Mouse (Mus musculus) liver, embryonic 14.5 days (tissue): ENCODE measurements around the gene Cd93. TPM values are rescaled to one million over a fixed set of nuclear protein-coding genes. Genes with fewer than 3 reads are reported as not detected.

ENCODE experiments used
- ATAC-seq: fragments of 200-750 bp; cut with Nextera tagmentation; 2 replicates; pipeline ENCODE4 v1.8.0; 2017; ENCODE audit warnings: moderate number of reproducible peaks, mild to moderate bottlenecking, moderate library complexity; ENCODE audit not compliant: insufficient read depth
- DNase-seq, 3 experiments: peaks; one replicate each; pipeline ENCODE4 v3.0.0-alpha.2; 2012 to 2013; ENCODE audit warnings: low read depth in 3 of 3, low spot score in 3 of 3
- H3K27ac ChIP-seq: fragments of 300-500 bp; sonication (generic); 2 replicates; pipeline ENCODE4 v1.5.1; 2014; ENCODE audit warnings: moderate library complexity, mild to moderate bottlenecking, control low read depth, inconsistent platforms
- H3K27me3 ChIP-seq: fragments of 300-500 bp; sonication (generic); 2 replicates; pipeline ENCODE4 v1.6.1; 2014; ENCODE audit warnings: mild to moderate bottlenecking, low read length, moderate library complexity; ENCODE audit not compliant: control insufficient read depth, insufficient read depth
- H3K36me3 ChIP-seq: fragments of 300-500 bp; sonication (generic); replicated peaks from 2 replicates; pipeline ENCODE4 v1.6.1; 2014; ENCODE audit warnings: low read depth; ENCODE audit not compliant: control insufficient read depth, insufficient read depth
- H3K4me1 ChIP-seq, 2 experiments: fragments of 200-500 bp in 1 of 2; fragments of 300-500 bp in 1 of 2; sonication (generic) in 1 of 2; replicated peaks; 2 replicates each; pipeline ENCODE4 v1.6.1; 2012 to 2014; ENCODE audit warnings: antibody characterized with exemption in 1 of 2, inconsistent platforms in 1 of 2, low read length in 1 of 2; ENCODE audit not compliant: control insufficient read depth in 2 of 2, insufficient read depth in 2 of 2
- H3K4me2 ChIP-seq: fragments of 300-500 bp; sonication (generic); 2 replicates; pipeline ENCODE4 v1.6.1; 2014; ENCODE audit warnings: low read depth, mild to moderate bottlenecking, control low read depth, moderate library complexity
- H3K4me3 ChIP-seq, 2 experiments: fragments of 200-500 bp in 1 of 2; fragments of 300-500 bp in 1 of 2; sonication (generic) in 1 of 2; 2 replicates each; pipeline ENCODE4 v1.5.1; 2012 to 2014; ENCODE audit warnings: low read depth in 2 of 2, low read length in 2 of 2, mild to moderate bottlenecking in 2 of 2, control low read depth in 1 of 2, inconsistent platforms in 1 of 2, moderate library complexity in 1 of 2; ENCODE audit not compliant: insufficient read depth in 1 of 2
- H3K9ac ChIP-seq: fragments of 300-500 bp; sonication (generic); replicated peaks from 2 replicates; pipeline ENCODE4 v1.6.1; 2014; ENCODE audit warnings: mild to moderate bottlenecking, control low read depth, moderate library complexity
- H3K9me3 ChIP-seq: fragments of 300-500 bp; sonication (generic); 2 replicates; pipeline ENCODE4 v1.6.1; 2016; ENCODE audit warnings: low read length, mixed read lengths; ENCODE audit not compliant: control insufficient read depth
- CTCF ChIP-seq: IDR thresholded peaks from 2 replicates; pipeline ENCODE4 v1.5.1; 2016; ENCODE audit warnings: antibody characterized with exemption, low read depth, control low read depth
- EP300 ChIP-seq: IDR thresholded peaks from 2 replicates; pipeline ENCODE4 v1.6.1; 2016; ENCODE audit warnings: antibody characterized with exemption, low read depth
- WGBS: fragments of 180-500 bp; shearing (Covaris S2); extraction: QIAGEN DNeasy Blood & Tissue Kit; methylation state at CpG from one replicate; pipeline ENCODE4 v1.1.7; 2014; ENCODE audit not compliant: insufficient replicate concordance; 5-methylcytosine and 5-hydroxymethylcytosine counted together
- polyA plus RNA-seq, 2 experiments: library from polyadenylated mRNA; depleted of rRNA in 1 of 2; stranded (reverse) in 1 of 2; unstranded in 1 of 2; fragments of >200 nt; fragmentation: Nextera tagmentation in 1 of 2; extraction: Ambion mirVana in 1 of 2; gene quantifications; 2 replicates each; pipeline versions ENCODE4 v1.2.1 to v1.2.3; 2012 to 2014

The Cd93 gene
- polyA plus RNA-seq, 2 experiments = 1.5 to 1.8 TPM

GRCm38 (mm10) chr2:148436285-148436684 is 7.1 kb downstream of the Cd93 start:
- WGBS = 40% methylated on average over 3 of the region's 3 CpGs
- Histone ChIP-seq H3K4me3 (no peak overlapping the region), H3K4me2 (no peak overlapping the region), H3K36me3 (no peaks in the 10 kb centered on the region), H3K27ac (no peak overlapping the region), H3K27me3 (no peaks in the 10 kb centered on the region), H3K9ac (no peak overlapping the region), H3K9me3 (no peaks in the 10 kb centered on the region), H3K4me1 (no peaks in the 10 kb centered on the region)
- TF ChIP-seq CTCF (no peak), EP300 (no peak)
- ATAC-seq (no peak), DNase-seq (no peak)

- Histone ChIP-seq H3K4me2 (no peak overlapping the region), H3K27me3 (no peaks in the 10 kb centered on the region), H3K9ac (no peak overlapping the region), H3K4me3 (no peak overlapping the region), H3K27ac (no peak overlapping the region), H3K4me1 (no peaks in the 10 kb centered on the region), H3K9me3 (no peaks in the 10 kb centered on the region), H3K36me3 (no peaks in the 10 kb centered on the region)
- no peak for TF ChIP-seq EP300
- no peak for TF ChIP-seq CTCF
- ATAC-seq = no peak
- no peak for DNase-seq
- 37% methylated on average over 2 of the region's 2 CpGs for WGBS
These were observed 11.0 kb downstream of the Cd93 start for GRCm38 (mm10) chr2:148432346-148432745.

- Histone ChIP-seq H3K36me3 (no peaks in the 10 kb centered on the region), H3K4me3 (no peak overlapping the region)
These were observed 12.4 kb downstream of the Cd93 start for GRCm38 (mm10) chr2:148430941-148431340.

GRCm38 (mm10) chr2:148429001-148429505 is 14.3 kb downstream of the Cd93 start:
- no peak for TF ChIP-seq EP300
- TF ChIP-seq CTCF = no peak
- Histone ChIP-seq H3K27me3 (no peaks in the 10 kb centered on the region), H3K9ac (no peak overlapping the region), H3K4me2 (no peak overlapping the region), H3K9me3 (no peaks in the 10 kb centered on the region), H3K4me1 (no peaks in the 10 kb centered on the region), H3K36me3 (no peaks in the 10 kb centered on the region), H3K4me3 (no peak overlapping the region), H3K27ac (no peak overlapping the region)
- ATAC-seq (no peak), DNase-seq (no peak)

More at GRCm38 (mm10) chr2:148430941-148431340, 12.4 kb downstream of the Cd93 start:
- H3K27ac ChIP-seq = no peak overlapping the region
- WGBS = 43% methylated on average over 4 of the region's 4 CpGs
- DNase-seq = no peak
- no peak overlapping the region for H3K4me2 ChIP-seq
- no peaks in the 10 kb centered on the region for H3K4me1 ChIP-seq
- H3K9me3 ChIP-seq = no peaks in the 10 kb centered on the region
- ATAC-seq = no peak
- no peaks in the 10 kb centered on the region for H3K27me3 ChIP-seq
- TF ChIP-seq CTCF (no peak), EP300 (no peak)
- H3K9ac ChIP-seq = no peak overlapping the region

- no peaks in the 10 kb centered on the region for H3K9me3 ChIP-seq
- no peak overlapping the region for H3K27ac ChIP-seq
- H3K9ac ChIP-seq = no peak overlapping the region
- H3K4me3 ChIP-seq = no peak overlapping the region
- H3K4me2 ChIP-seq = no peak overlapping the region
- TF ChIP-seq EP300 = no peak
- TF ChIP-seq CTCF = no peak
- DNase-seq (no peak), ATAC-seq (no peak)
- H3K36me3 ChIP-seq = no peaks in the 10 kb centered on the region
- H3K4me1 ChIP-seq = no peaks in the 10 kb centered on the region
- H3K27me3 ChIP-seq = no peaks in the 10 kb centered on the region
- WGBS = 52% methylated on average over 3 of the region's 3 CpGs
These were observed 14.8 kb downstream of the Cd93 start for GRCm38 (mm10) chr2:148428523-148428922.
